Mouse (Mus musculus): ENCODE results near the gene Auts2. TPM values are rescaled to one million over a fixed set of nuclear protein-coding genes. Genes with fewer than 3 reads are reported as not detected.

Gene Auts2
- polyA plus RNA-seq, 1 experiment from 2014 or later: 95.1 TPM

- Histone ChIP-seq H3K27me3 (no peaks in the 10 kb centered on the region), H3K4me2 (no peak overlapping the region), H3K4me3 (no peak overlapping the region), H3K4me1 (peaks cover 85% of the 10 kb centered on the region), H3K27ac (no peak overlapping the region), H3K9me3 (replicated peaks) (no peaks in the 10 kb centered on the region), H3K36me3 (ENCODE audit: poor library complexity, severe bottlenecking) (no peaks in the 10 kb centered on the region), H3K9ac (no peak overlapping the region)
- no peak for ATAC-seq
- 62% methylated on average over 8 of the region's 8 CpGs for WGBS
Measured at GRCm38 (mm10) chr5:132437994-132438393, 105.2 kb downstream of the Auts2 start.

DNA sequence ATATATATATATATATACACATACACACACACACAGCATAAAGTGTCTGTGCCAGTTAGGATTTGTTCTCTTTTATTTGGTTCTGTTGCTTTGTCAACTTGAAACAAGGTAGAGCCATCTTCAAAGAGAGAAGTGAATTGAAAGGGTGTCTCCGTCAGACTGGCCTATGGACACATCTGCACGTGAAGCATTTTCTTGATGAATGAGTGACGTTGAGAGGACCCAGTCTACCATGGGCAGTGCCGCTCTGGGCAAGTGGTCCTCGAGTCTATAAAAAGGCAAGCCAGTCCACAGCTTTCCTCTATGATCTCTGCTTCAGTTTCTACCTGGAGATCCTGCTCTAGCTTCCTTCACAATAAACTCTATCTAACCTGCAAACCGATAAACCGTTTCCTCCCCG is 105.7 kb downstream of the Auts2 start:
- no peak for ATAC-seq
- no peaks in the 10 kb centered on the region for H3K27me3 ChIP-seq
- WGBS: 95% methylated on average over 8 of the region's 8 CpGs
- H3K4me3 ChIP-seq: no peak overlapping the region
- H3K27ac ChIP-seq: no peak overlapping the region
- H3K36me3 ChIP-seq (ENCODE audit: poor library complexity, severe bottlenecking): no peaks in the 10 kb centered on the region
- H3K9me3 ChIP-seq (replicated peaks): no peaks in the 10 kb centered on the region
- peaks cover 84% of the 10 kb centered on the region for H3K4me1 ChIP-seq
- H3K9ac ChIP-seq: no peak overlapping the region
- H3K4me2 ChIP-seq: no peak overlapping the region

DNA sequence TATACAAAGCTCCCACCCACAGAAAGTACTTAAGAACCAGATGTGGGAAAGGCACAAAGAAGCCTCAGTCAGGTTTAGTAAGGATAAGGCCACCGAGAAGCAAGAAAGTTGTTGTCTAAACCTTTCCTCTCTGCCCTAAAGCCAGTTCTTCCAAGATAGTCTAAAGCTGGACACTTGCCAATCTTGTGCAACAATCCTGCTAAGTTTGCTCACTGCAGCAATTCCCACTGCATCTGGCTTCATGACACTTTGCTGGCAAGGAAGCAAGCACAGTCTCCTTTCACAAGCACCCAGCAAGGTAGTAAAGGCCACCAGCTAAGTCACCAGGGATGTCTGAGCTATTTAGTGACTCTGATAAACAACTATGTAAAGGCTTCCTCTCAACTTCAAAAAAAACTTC is 106.2 kb downstream of the Auts2 start:
- H3K27me3 ChIP-seq: no peaks in the 10 kb centered on the region
- peaks cover 78% of the 10 kb centered on the region for H3K4me1 ChIP-seq
- 50% methylated on average over 1 of the region's 1 CpGs for WGBS
- H3K27ac ChIP-seq: no peak overlapping the region
- no peak overlapping the region for H3K4me3 ChIP-seq
- no peaks in the 10 kb centered on the region for H3K36me3 ChIP-seq (ENCODE audit: poor library complexity, severe bottlenecking)
- H3K9ac ChIP-seq: no peak overlapping the region
- H3K9me3 ChIP-seq (replicated peaks): no peaks in the 10 kb centered on the region
- H3K4me2 ChIP-seq: no peak overlapping the region
- ATAC-seq: no peak

DNA sequence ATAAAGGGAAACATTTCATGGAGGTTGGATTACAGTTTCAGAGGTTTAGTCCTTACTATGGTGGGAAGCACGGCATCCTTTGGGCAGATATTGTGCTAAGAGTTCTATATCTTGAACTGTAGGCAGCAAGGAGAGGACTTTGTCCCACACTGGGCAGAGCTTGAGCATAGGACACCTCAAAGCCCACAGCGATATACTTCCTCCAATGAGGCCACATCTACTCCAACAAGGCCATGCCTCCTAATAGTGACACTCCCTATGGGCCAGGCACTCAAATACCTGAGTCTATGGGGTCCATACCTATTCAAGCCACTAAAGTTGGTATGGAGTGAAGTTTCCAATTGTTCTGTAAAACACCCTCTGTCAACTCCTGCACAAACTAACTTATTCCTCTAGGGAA is 106.7 kb downstream of the Auts2 start:
- ATAC-seq: no peak
- Histone ChIP-seq H3K36me3 (ENCODE audit: poor library complexity, severe bottlenecking) (no peaks in the 10 kb centered on the region), H3K4me2 (no peak overlapping the region), H3K4me3 (no peak overlapping the region), H3K4me1 (peaks cover 77% of the 10 kb centered on the region), H3K9ac (no peak overlapping the region), H3K27ac (no peak overlapping the region), H3K27me3 (no peaks in the 10 kb centered on the region), H3K9me3 (replicated peaks) (no peaks in the 10 kb centered on the region)
- whole genome bisulfite sequencing: 93% methylated on average over 2 of the region's 2 CpGs

GRCm38 (mm10) chr5:132435401-132435800 is 107.7 kb downstream of the Auts2 start:
- WGBS: 25% methylated on average over 5 of the region's 5 CpGs
- ATAC-seq: no peak
- Histone ChIP-seq H3K9me3 (replicated peaks) (no peaks in the 10 kb centered on the region), H3K36me3 (ENCODE audit: poor library complexity, severe bottlenecking) (no peaks in the 10 kb centered on the region), H3K4me1 (peaks cover 67% of the 10 kb centered on the region), H3K27me3 (no peaks in the 10 kb centered on the region), H3K4me3 (no peak overlapping the region), H3K4me2 (no peak overlapping the region), H3K27ac (no peak overlapping the region), H3K9ac (no peak overlapping the region)

GRCm38 (mm10) chr5:132433377-132434115 is 109.6 kb downstream of the Auts2 start:
- Histone ChIP-seq H3K36me3 (ENCODE audit: poor library complexity, severe bottlenecking) (no peaks in the 10 kb centered on the region), H3K9ac (no peak overlapping the region), H3K4me3 (no peak overlapping the region), H3K27me3 (no peaks in the 10 kb centered on the region), H3K9me3 (replicated peaks) (no peaks in the 10 kb centered on the region), H3K4me2 (no peak overlapping the region), H3K4me1 (peaks cover 63% of the 10 kb centered on the region), H3K27ac (no peak overlapping the region)
- no peak for ATAC-seq
- WGBS: 82% methylated on average over 6 of the region's 6 CpGs

- WGBS: 49% methylated on average over 3 of the region's 3 CpGs
- H3K4me3 ChIP-seq: no peak overlapping the region
- peak; percentile 67 for ATAC-seq
- H3K4me1 ChIP-seq: peaks cover 24% of the 10 kb centered on the region
- no peaks in the 10 kb centered on the region for H3K27me3 ChIP-seq
- no peak overlapping the region for H3K27ac ChIP-seq
- no peaks in the 10 kb centered on the region for H3K9me3 ChIP-seq (replicated peaks)
- H3K4me2 ChIP-seq: no peak overlapping the region
- H3K9ac ChIP-seq: no peak overlapping the region
- H3K36me3 ChIP-seq (ENCODE audit: poor library complexity, severe bottlenecking): no peaks in the 10 kb centered on the region
Measured at GRCm38 (mm10) chr5:132429363-132429762, 113.8 kb downstream of the Auts2 start.

- 74% methylated on average over 3 of the region's 3 CpGs for WGBS
- H3K27me3 ChIP-seq: no peaks in the 10 kb centered on the region
- peaks cover 8% of the 10 kb centered on the region for H3K4me1 ChIP-seq
- H3K27ac ChIP-seq: no peak overlapping the region
- H3K4me3 ChIP-seq: no peak overlapping the region
- H3K4me2 ChIP-seq: no peak overlapping the region
- H3K9me3 ChIP-seq (replicated peaks): no peaks in the 10 kb centered on the region
- ATAC-seq: no peak
- H3K36me3 ChIP-seq (ENCODE audit: poor library complexity, severe bottlenecking): no peaks in the 10 kb centered on the region
- no peak overlapping the region for H3K9ac ChIP-seq
Measured at GRCm38 (mm10) chr5:132426342-132426741, 116.8 kb downstream of the Auts2 start.

GRCm38 (mm10) chr5:132425792-132426309 is 117.3 kb downstream of the Auts2 start:
- H3K4me2 ChIP-seq: no peak overlapping the region
- H3K36me3 ChIP-seq (ENCODE audit: poor library complexity, severe bottlenecking): no peaks in the 10 kb centered on the region
- 89% methylated on average over 6 of the region's 6 CpGs for WGBS
- H3K4me3 ChIP-seq: no peak overlapping the region
- H3K27me3 ChIP-seq: no peaks in the 10 kb centered on the region
- peaks cover 8% of the 10 kb centered on the region for H3K4me1 ChIP-seq
- ATAC-seq: no peak
- no peak overlapping the region for H3K9ac ChIP-seq
- H3K27ac ChIP-seq: no peak overlapping the region
- no peaks in the 10 kb centered on the region for H3K9me3 ChIP-seq (replicated peaks)

- peak; percentile 30; the same call in 1 of the 2 replicates for ATAC-seq
- Histone ChIP-seq H3K36me3 (ENCODE audit: poor library complexity, severe bottlenecking) (no peaks in the 10 kb centered on the region), H3K27me3 (no peaks in the 10 kb centered on the region), H3K27ac (peak overlapping the region; percentile 46), H3K9me3 (replicated peaks) (no peaks in the 10 kb centered on the region), H3K4me3 (no peak overlapping the region), H3K4me1 (peaks cover 55% of the 10 kb centered on the region), H3K9ac (no peak overlapping the region), H3K4me2 (peak overlapping the region; percentile 20; the same call in 1 of the 2 replicates)
- 21% methylated on average over 4 of the region's 4 CpGs for WGBS
Measured at GRCm38 (mm10) chr5:132410338-132410852, 132.7 kb downstream of the Auts2 start.

DNA sequence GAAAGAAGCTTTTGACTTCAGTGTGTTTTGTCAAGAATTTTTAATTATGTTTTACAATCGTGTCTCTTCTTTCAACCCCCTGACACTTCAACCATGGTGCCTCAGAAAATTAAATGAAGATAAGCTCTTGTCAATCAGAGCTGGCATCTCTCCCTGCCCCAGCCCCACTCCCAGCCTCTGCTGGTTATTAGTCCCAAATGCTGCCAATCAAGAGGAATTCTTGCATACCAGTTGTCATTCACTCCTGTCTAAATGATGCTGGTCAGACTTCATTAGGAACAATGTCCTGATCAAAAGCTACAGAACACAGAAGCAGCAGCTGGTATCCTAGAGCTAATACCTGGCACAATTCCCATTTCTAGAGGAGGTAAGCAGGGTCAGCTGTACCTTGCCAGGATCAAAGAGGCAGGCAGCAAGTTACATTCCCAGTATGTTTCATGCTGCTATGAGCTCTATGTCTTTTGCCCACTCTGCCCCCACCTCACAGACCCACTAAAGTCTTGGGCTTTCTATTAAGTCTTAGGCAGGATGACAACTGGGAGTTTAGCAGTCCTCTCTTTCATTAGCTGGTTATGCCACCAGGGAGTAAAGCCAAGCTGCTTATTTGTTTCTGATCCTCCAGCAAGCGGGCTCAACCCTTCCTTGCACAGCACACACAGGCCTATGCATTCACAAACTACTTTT is 134.1 kb downstream of the Auts2 start:
- Histone ChIP-seq H3K27me3 (no peaks in the 10 kb centered on the region), H3K36me3 (ENCODE audit: poor library complexity, severe bottlenecking) (no peaks in the 10 kb centered on the region), H3K9me3 (replicated peaks) (no peaks in the 10 kb centered on the region), H3K4me3 (no peak overlapping the region), H3K9ac (no peak overlapping the region), H3K27ac (peak overlapping the region; percentile 73), H3K4me2 (peak overlapping the region; percentile 7; the same call in 1 of the 2 replicates), H3K4me1 (peaks cover 61% of the 10 kb centered on the region)
- ATAC-seq: peak; percentile 45; the same call in 1 of the 2 replicates
- 5% methylated on average over 2 of the region's 2 CpGs for WGBS

DNA sequence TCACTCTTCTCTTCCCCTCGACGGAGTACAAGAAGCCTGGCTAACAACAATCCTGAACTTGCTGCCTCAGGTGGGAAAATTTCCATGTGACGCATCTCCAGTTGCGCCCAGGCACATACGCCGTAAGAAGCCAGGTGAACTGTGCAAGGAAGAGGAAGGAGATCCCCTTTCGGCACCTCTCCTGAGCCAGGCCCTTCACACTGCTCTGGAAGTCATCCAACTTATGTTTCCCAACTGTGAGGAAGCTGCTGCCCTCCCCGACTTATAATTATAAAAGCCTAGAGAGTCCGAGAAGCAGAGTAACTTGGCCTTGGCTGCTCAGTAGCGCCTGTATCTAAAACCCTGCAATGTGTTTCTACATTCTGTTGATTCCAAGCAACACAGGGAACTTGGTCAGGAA is 142.6 kb downstream of the Auts2 start:
- no peaks in the 10 kb centered on the region for H3K27me3 ChIP-seq
- no peaks in the 10 kb centered on the region for H3K36me3 ChIP-seq (ENCODE audit: poor library complexity, severe bottlenecking)
- 80% methylated on average over 10 of the region's 10 CpGs for WGBS
- ATAC-seq: no peak
- no peak overlapping the region for H3K4me2 ChIP-seq
- peaks cover 80% of the 10 kb centered on the region for H3K4me1 ChIP-seq
- no peak overlapping the region for H3K27ac ChIP-seq
- H3K9ac ChIP-seq: no peak overlapping the region
- no peaks in the 10 kb centered on the region for H3K9me3 ChIP-seq (replicated peaks)
- no peak overlapping the region for H3K4me3 ChIP-seq

Measured in forebrain, embryonic 13.5 days (tissue).